Mouse (Mus musculus) stomach, postnatal 0 days (tissue): ENCODE results near the gene Gpr183.

ENCODE experiments used
- CTCF ChIP-seq: IDR thresholded peaks from 2 replicates; pipeline ENCODE4 v1.5.1; 2016; ENCODE audit warnings: antibody characterized with exemption, low read depth, mild to moderate bottlenecking, moderate library complexity
- EP300 ChIP-seq: optimal IDR thresholded peaks from 2 replicates; pipeline ENCODE3; 2016; ENCODE audit warnings: antibody characterized with exemption

- TF ChIP-seq CTCF (no peak), EP300 (no peak)
Measured at GRCm38 (mm10) chr14:122003812-122004211, 38.8 kb upstream of the Gpr183 start.
